Mouse (Mus musculus) ES-CJ7 (cell line): Measurements from ENCODE around the gene Olfr1358.

ENCODE experiments used
- DNase-seq: peaks from one replicate; pipeline ENCODE4 v3.0.0; 2011; ENCODE audit warnings: low read depth, low spot score

Gene Olfr1358

GRCm38 (mm10) chr10:78569686-78570085 lies 52.5 kb downstream of the Olfr1358 start:
- no peak for DNase-seq
